Mouse (Mus musculus) lung, postnatal 0 days (tissue): Measurements from ENCODE around the gene Creb1. TPM values are rescaled to one million over a fixed set of nuclear protein-coding genes. Genes with fewer than 3 reads are reported as not detected.
"Not testable (repeated sequence)": the region's sequence is repeated elsewhere in the genome, so short reads cannot be mapped to it uniquely, and the experiment has no call there.

ENCODE experiments used
- ATAC-seq: fragments of 200-750 bp; cut with Nextera tagmentation; 2 replicates; pipeline ENCODE4 v1.8.0; 2017; ENCODE audit warnings: moderate library complexity
- DNase-seq: peaks from one replicate; pipeline ENCODE4 v3.0.0-alpha.2; 2016; ENCODE audit warnings: low spot score
- H3K27ac ChIP-seq: fragments of 300-500 bp; sonication (generic); 2 replicates; pipeline ENCODE4 v1.5.1; 2014; ENCODE audit warnings: antibody characterized with exemption, mild to moderate bottlenecking, low read length, mixed read lengths
- H3K27me3 ChIP-seq: fragments of 300-500 bp; sonication (generic); replicated peaks from 2 replicates; pipeline ENCODE4 v1.6.1; 2014; ENCODE audit warnings: low read length, mixed read lengths; ENCODE audit not compliant: insufficient read depth
- H3K36me3 ChIP-seq: fragments of 300-500 bp; sonication (generic); 2 replicates; pipeline ENCODE4 v1.6.1; 2014; ENCODE audit warnings: low read length, mixed read lengths; ENCODE audit not compliant: insufficient read depth
- H3K4me1 ChIP-seq: fragments of 300-500 bp; sonication (generic); 2 replicates; pipeline ENCODE4 v1.6.1; 2014; ENCODE audit warnings: antibody characterized with exemption, low read depth, low read length, mixed read lengths; ENCODE audit not compliant: insufficient read depth
- H3K4me2 ChIP-seq: fragments of 300-500 bp; sonication (generic); replicated peaks from 2 replicates; pipeline ENCODE4 v1.6.1; 2014; ENCODE audit warnings: low read depth, mild to moderate bottlenecking, low read length, moderate library complexity, mixed read lengths
- H3K4me3 ChIP-seq: fragments of 300-500 bp; sonication (generic); 2 replicates; pipeline ENCODE4 v1.5.1; 2014; ENCODE audit warnings: low read depth, low read length
- H3K9ac ChIP-seq: fragments of 300-500 bp; sonication (generic); replicated peaks from 2 replicates; pipeline ENCODE4 v1.6.1; 2014; ENCODE audit warnings: low read depth, mild to moderate bottlenecking
- H3K9me3 ChIP-seq: fragments of 300-500 bp; sonication (generic); 2 replicates; pipeline ENCODE4 v1.6.1; 2016; ENCODE audit warnings: low read length, mixed read lengths
- CTCF ChIP-seq: IDR thresholded peaks from 2 replicates; pipeline ENCODE4 v1.5.1; 2016; ENCODE audit warnings: antibody characterized with exemption, mild to moderate bottlenecking
- EP300 ChIP-seq: IDR thresholded peaks from 2 replicates; pipeline ENCODE4 v1.6.1; 2016; ENCODE audit warnings: antibody characterized with exemption, mild to moderate bottlenecking, control low read depth
- WGBS: fragments of 180-500 bp; shearing (Covaris S2); extraction: QIAGEN DNeasy Blood & Tissue Kit; methylation state at CpG from one replicate; pipeline ENCODE4 v1.1.7; 2014; 5-methylcytosine and 5-hydroxymethylcytosine counted together
- polyA plus RNA-seq: library from polyadenylated mRNA; unstranded; fragments of >200 nt; fragmentation: Nextera tagmentation; extraction: Ambion mirVana; gene quantifications from 2 replicates; pipeline ENCODE4 v1.2.1, GENCODE M21; 2015

Gene Creb1
- polyA plus RNA-seq, 1 experiment from 2014 or later: 14.2 TPM

- Histone ChIP-seq H3K9ac (no peak overlapping the region), H3K36me3 (peaks cover 5% of the 10 kb centered on the region; the same call in 1 of the 2 replicates), H3K4me1 (no peaks in the 10 kb centered on the region), H3K27me3 (no peaks in the 10 kb centered on the region), H3K4me2 (no peak overlapping the region), H3K27ac (no peak overlapping the region), H3K9me3 (no peaks in the 10 kb centered on the region), H3K4me3 (no peak overlapping the region)
- ATAC-seq (no peak), DNase-seq (no peak)
- TF ChIP-seq EP300 (no peak), CTCF (no peak)
- 85% methylated on average over 3 of the region's 3 CpGs for WGBS
These were observed 27.7 kb downstream of the Creb1 start for GRCm38 (mm10) chr1:64560105-64560504.

DNA sequence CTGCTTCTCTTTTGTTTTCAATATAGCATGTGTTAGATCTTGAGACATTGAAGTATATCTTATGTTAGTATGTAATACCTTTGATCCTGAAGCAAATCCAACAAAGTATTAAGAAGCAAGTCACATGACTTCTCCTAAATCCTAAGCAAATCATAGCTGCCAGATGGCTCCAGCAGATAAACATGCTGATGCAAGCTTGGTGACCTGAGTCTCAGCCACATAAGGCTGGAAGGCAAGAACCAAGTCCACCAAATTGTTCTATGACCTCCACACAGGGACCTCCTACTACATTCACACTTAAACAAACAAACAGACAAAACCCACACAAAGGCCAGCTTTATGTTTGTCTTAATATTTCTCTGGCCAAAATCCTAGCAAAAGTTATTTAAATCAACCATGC is 35.8 kb downstream of the Creb1 start:
- Histone ChIP-seq H3K9me3 (no peaks in the 10 kb centered on the region), H3K4me1 (no peaks in the 10 kb centered on the region), H3K4me2 (no peak overlapping the region), H3K27ac (no peak overlapping the region), H3K4me3 (no peak overlapping the region), H3K9ac (no peak overlapping the region), H3K36me3 (peaks cover 5% of the 10 kb centered on the region; the same call in 1 of the 2 replicates), H3K27me3 (no peaks in the 10 kb centered on the region)
- DNase-seq (no peak), ATAC-seq (no peak)
- no peak for TF ChIP-seq EP300
- no peak for TF ChIP-seq CTCF

GRCm38 (mm10) chr1:64576022-64576421 is 43.6 kb downstream of the Creb1 start:
- H3K36me3 ChIP-seq: peaks cover 13% of the 10 kb centered on the region; the same call in 1 of the 2 replicates
- WGBS: 87% methylated on average over 7 of the region's 7 CpGs
- ATAC-seq: no peak

GRCm38 (mm10) chr1:64576732-64577131 is 44.3 kb downstream of the Creb1 start:
- ATAC-seq (no peak), DNase-seq (no peak)
- 75% methylated on average over 2 of the region's 2 CpGs for WGBS
- Histone ChIP-seq H3K4me1 (no peaks in the 10 kb centered on the region), H3K9ac (no peak overlapping the region), H3K9me3 (no peaks in the 10 kb centered on the region), H3K4me3 (no peak overlapping the region), H3K36me3 (peaks cover 13% of the 10 kb centered on the region; the same call in 1 of the 2 replicates), H3K27me3 (no peaks in the 10 kb centered on the region), H3K4me2 (no peak overlapping the region), H3K27ac (no peak overlapping the region)
- TF ChIP-seq EP300: no peak
- no peak for TF ChIP-seq CTCF

More at GRCm38 (mm10) chr1:64576022-64576421, 43.6 kb downstream of the Creb1 start:
- Histone ChIP-seq H3K4me1 (no peaks in the 10 kb centered on the region), H3K4me2 (no peak overlapping the region), H3K9ac (no peak overlapping the region), H3K27me3 (no peaks in the 10 kb centered on the region), H3K9me3 (no peaks in the 10 kb centered on the region), H3K4me3 (no peak overlapping the region), H3K27ac (no peak overlapping the region)
- TF ChIP-seq EP300 (no peak), CTCF (no peak)
- no peak for DNase-seq

DNA sequence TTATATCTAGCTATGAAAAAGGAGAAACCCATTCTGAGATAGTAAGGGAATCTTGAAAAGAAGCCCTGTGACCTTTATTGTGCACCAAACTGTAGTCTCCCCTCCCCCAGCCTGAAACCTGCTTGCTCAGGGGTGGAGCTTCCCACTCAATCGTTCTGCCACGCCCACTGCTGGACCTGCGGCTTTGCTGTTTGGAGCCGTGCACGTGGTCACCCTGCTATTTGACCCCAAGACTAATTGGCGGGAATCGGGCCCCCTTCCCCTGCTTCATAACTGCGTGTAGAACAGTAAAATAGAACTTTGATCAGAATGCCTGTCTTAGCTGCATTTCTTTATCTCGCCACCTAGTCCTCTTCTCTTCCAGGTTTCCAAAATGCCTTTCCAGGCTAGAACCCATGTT is 45.5 kb downstream of the Creb1 start:
- H3K27me3 ChIP-seq, H3K9me3 ChIP-seq, DNase-seq, ATAC-seq, H3K27ac ChIP-seq, H3K4me1 ChIP-seq, H3K4me2 ChIP-seq, H3K9ac ChIP-seq, H3K4me3 ChIP-seq: not testable (repeated sequence)
- 63% methylated on average over 9 of the region's 9 CpGs for WGBS
- H3K36me3 ChIP-seq: peaks cover 13% of the 10 kb centered on the region; the same call in 1 of the 2 replicates

DNA sequence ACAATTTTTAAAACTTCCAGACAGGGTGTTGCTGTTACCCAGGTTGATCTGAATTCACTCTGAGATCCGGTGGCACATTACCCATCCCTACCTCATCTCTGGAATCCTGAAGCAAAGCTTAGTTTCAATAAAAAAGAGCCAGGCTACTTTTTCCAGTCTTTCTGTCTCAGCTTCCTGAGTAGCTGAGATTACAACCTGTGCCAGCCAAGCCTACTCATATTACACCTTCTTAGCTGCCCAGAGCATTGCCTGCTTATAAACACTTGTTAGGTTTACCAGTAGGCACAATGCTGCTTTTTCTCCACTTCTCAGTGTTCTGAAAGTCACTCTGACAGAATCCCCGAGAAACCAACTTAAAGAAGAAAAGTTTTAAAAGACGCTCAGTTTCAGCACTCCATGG is 46.4 kb downstream of the Creb1 start:
- H3K9ac ChIP-seq: no peak overlapping the region
- no peaks in the 10 kb centered on the region for H3K27me3 ChIP-seq
- TF ChIP-seq EP300 (no peak), CTCF (no peak)
- no peaks in the 10 kb centered on the region for H3K4me1 ChIP-seq
- H3K9me3 ChIP-seq: no peaks in the 10 kb centered on the region
- WGBS: 90% methylated on average over 3 of the region's 3 CpGs
- no peak overlapping the region for H3K4me2 ChIP-seq
- no peak overlapping the region for H3K27ac ChIP-seq
- no peak for DNase-seq
- no peak overlapping the region for H3K4me3 ChIP-seq
- no peak for ATAC-seq
- peaks cover 13% of the 10 kb centered on the region; the same call in 1 of the 2 replicates for H3K36me3 ChIP-seq

GRCm38 (mm10) chr1:64598926-64599325 is 66.5 kb downstream of the Creb1 start:
- H3K4me2 ChIP-seq: no peak overlapping the region
- 46% methylated on average over 5 of the region's 5 CpGs for WGBS

More at GRCm38 (mm10) chr1:64598926-64599325, 66.5 kb downstream of the Creb1 start:
- DNase-seq: no peak
- Histone ChIP-seq H3K27me3 (no peaks in the 10 kb centered on the region), H3K36me3 (no peaks in the 10 kb centered on the region; the same call in 1 of the 2 replicates), H3K9me3 (no peaks in the 10 kb centered on the region), H3K9ac (no peak overlapping the region), H3K27ac (no peak overlapping the region), H3K4me3 (no peak overlapping the region), H3K4me1 (no peaks in the 10 kb centered on the region)
- no peak for ATAC-seq
- TF ChIP-seq EP300: no peak
- TF ChIP-seq CTCF: no peak
